Mouse (Mus musculus): ENCODE data around the gene Dut.

Gene Dut

DNA sequence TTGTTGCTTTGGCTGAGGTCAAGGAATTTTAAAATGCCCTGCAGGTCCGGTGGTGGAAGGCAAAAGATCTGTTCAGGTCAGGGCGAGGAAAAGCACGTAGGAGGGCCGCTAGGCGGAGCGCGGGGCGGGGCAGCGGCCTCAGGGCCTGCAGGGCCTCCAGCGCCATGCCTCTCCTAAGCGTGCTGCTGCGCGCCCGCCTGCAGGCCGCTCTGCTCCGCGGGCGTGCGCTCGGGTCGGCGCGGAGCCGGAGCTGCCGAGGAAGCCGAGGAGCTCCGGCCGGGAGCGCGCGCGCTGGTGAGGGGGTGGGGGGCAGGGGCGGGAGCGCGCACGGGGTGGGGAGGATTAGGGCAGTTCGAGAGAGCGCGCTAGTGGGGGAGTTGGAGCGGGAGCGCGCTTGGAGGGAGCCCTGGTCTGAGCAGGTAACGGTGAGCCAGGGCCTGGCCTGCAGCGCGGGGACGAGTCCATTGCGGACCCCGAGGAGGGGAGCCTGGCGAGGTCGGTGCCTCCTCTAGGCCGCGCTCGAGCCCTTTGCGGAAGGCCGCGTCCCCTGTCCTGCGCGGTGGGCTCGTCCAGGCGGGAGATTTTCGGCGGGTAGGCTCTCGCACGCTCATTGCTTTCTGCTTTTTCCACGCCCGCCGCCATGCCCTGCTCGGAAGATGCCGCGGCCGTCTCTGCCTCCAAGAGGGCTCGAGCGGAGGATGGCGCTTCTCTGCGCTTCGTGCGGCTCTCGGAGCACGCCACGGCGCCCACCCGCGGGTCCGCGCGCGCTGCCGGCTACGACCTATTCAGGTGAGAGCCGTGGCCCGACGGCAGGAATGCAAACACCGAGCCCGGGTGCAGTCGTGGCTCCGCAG, at the start of gene Dut:
Gene Dut (plus strand): TSS at position 83 of the 854 bp plus-strand sequence.
- DNase-seq (ENCODE audit: extremely low spot score, low spot score), result peak; percentile 96

DNA sequence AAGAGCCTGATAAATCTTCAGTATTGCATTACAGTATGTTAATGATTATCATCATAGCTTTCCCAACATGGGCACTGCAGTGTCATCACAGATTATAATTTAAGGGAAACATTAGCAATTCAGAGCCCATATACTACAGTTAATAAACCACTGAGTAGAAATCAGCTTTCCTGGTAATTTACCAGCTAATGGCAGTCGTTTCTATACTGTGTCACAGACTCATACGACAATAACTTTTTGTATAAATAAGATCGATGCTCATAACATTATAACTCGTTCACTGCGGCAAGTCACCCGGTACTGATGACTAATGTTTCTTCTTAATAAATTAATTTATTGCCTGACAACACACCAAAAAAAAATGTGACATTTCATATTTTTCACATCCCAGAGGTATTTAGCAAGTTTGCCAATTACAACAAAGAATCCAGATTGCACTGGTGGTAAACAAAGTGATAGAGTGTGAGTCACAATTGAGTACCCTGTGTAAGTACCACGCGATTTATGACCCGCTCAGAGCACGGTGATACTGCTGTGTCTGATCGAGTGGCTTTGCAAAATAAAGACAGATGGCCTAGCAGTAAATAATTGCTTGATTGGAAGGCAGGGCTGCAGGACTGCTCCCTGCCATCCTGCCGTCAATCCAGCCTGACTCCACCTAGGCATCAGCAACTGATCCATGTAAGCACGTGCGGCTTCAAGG, 37.9 kb upstream of the Dut start:
- no peak for DNase-seq (ENCODE audit: extremely low spot score, low spot score)

- no peak for DNase-seq (ENCODE audit: extremely low spot score, low spot score)
Observed at GRCm38 (mm10) chr2:125211831-125212510, 35.0 kb upstream of the Dut start.

- DNase-seq (ENCODE audit: extremely low spot score, low spot score), result peak; percentile 85
Observed at GRCm38 (mm10) chr2:125214592-125214991, 32.4 kb upstream of the Dut start.

DNA sequence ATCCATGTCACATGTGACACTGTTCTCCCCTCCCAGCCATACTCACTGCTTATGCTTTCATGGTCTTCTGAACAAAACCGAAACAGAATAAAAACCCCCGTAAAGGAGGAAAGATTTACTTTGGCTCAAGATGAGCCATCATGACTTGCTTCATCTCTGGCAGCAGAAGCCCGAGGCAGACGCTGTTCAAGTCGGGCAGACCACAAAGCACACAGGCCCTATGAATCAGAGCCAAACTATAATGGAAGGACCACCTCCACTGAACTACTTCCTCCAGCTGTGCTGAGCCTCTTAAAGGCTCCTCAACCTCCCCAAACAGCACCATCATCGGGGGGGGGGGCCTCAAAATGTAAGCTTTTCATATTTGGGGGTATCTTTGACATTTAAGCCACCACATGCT, 29.7 kb upstream of the Dut start:
- no peak for DNase-seq (ENCODE audit: extremely low spot score, low spot score)

- no peak for DNase-seq (ENCODE audit: extremely low spot score, low spot score)
Observed at GRCm38 (mm10) chr2:125218566-125218965, 28.4 kb upstream of the Dut start.

DNA sequence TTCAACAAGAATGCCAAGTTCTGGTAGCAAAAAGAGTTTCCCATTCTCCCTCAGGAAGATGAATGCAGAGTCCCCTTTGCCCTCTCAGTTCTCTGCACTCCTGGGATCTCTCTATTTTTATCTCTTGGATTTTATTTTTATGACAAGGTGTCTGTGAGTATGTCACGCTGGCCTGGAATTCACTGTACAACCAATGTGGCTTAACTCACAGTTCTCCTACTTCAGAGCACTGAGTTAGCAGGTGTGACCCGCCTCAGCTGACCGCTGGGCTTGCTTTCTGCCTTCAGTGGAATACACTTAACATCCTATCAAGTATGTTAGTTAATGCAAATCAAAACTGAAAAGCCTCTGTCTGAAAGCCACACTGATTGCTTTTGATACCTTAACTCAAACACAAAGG, 27.7 kb upstream of the Dut start:
- DNase-seq (ENCODE audit: extremely low spot score, low spot score), result no peak

DNA sequence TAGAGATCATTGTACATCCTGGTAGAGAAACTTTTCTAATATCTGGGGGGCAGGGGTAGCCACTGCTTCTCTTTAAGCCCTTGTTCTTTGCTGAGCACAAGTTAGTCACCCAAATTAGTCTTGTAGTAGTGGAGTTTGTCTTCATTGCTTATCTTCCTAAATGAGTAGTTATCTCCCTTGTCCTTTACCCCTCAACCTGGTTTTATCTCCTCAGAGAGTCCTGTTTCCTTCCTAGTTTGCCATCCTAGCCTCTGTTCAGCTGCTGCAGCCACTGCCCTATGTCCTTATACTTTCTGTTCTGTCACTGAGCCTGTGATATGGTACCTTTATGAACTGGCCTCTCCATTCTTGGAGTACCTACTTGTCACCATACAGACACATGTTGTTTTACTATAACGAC, 25.3 kb upstream of the Dut start:
- no peak for DNase-seq (ENCODE audit: extremely low spot score, low spot score)

DNA sequence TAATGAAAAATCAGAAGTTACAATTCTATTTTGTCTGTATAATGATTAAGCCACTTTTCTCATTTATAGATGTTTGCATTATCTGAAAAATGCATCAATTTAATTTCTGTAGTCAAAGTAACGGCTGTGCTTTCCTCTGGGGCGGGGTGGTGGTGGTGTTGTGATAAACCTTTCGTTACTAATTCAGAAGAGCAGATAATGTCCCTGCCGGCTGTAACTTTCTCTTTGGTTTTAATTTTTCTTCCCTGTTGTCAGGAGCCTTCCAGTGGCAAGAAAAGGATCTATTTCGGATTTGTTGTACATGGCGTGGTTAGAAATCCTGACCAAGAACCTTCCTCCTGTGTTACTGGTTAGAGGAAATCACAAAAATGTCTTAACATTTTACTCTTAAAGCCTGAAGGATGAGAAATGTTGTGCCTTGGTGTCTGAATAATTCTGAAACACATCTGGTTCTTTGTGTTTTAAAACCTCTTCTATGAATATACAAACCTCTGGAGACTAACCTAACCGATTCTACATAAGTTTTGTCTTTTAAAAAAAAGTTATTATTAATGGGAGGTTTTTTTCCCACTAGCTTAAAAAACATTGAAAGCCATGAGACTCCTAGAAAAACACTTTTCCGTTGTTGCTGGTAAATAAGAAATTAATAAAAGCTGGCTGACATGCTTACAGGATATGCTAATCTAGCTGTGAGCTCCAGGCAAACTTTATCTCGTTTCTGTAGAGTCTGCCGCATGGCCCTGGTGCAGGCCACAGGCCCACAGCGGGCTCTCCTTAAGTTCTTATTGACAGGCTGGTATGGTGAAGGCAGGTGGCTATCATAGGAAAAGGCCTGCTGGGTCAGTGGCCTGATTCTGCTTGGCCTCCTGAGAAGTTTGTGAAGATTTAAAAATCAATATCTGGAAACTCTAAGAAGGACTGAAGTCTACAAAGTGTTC, 18.2 kb upstream of the Dut start:
- DNase-seq (ENCODE audit: extremely low spot score, low spot score), result no peak

DNA sequence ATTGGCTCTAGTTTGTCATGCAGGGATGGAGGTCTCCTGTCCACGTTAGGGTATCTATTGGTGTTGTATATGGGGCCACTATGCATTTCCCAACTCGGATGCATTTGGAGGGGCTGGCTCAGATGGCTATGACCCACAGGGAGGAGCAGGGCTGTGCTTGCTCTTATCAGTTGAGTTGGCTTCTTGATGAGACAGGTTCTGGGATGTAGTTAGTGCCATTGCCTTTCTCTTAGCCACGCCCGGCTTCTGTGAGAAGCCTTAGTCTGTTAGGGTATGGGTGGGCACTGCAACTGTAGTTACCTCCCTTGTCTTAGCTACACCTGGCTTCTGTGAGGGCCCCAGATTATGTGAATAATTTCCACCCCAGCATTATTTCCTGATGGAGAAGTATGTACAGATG, 14.8 kb upstream of the Dut start:
- no peak for DNase-seq (ENCODE audit: extremely low spot score, low spot score)

GRCm38 (mm10) chr2:125233537-125233936, 13.5 kb upstream of the Dut start:
- no peak for DNase-seq (ENCODE audit: extremely low spot score, low spot score)

GRCm38 (mm10) chr2:125234049-125234448, 12.9 kb upstream of the Dut start:
- DNase-seq (ENCODE audit: extremely low spot score, low spot score), result no peak

GRCm38 (mm10) chr2:125245545-125246285, 1.3 kb upstream of the Dut start:
- no peak for DNase-seq (ENCODE audit: extremely low spot score, low spot score)

GRCm38 (mm10) chr2:125246669-125247068, 321 bp upstream of the Dut start:
- DNase-seq (ENCODE audit: extremely low spot score, low spot score), result no peak

DNA sequence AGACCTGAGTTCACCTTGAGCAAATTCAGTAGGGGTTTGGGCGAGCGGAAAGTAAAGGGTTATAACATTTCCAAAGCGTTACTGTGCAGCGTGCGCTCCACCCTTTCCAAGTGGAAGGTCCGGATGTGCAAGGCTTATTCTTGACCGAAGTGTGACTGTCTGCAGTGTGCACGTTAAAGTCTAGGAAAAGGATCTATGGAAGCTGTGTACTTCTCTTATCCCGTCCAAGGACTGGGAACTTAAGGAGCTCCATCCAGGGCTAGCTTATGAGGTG, 909 bp downstream of the Dut start:
- DNase-seq (ENCODE audit: extremely low spot score, low spot score), result no peak

DNA sequence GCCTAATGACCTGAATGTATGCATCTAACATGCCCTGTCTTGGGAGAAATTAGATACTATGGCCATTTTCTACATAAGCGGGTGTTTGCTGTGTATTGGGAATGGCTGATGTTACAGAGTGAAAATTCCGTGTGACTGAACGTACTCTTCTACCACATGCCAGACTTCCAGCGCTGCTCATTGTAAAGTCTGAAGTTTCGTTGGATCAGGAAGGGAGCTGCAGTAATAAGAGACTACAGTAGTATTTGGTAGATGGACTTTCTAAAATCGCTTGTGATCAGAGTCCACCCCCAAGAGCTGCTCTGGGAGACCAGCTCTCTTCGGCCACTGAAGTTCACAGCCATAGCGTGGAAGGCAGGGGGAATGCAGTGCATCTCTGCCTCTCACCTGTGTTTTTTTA, 1.3 kb downstream of the Dut start:
- DNase-seq (ENCODE audit: extremely low spot score, low spot score), result peak; percentile 36

GRCm38 (mm10) chr2:125249339-125249738, 2.3 kb downstream of the Dut start:
- DNase-seq (ENCODE audit: extremely low spot score, low spot score), result no peak

- DNase-seq (ENCODE audit: extremely low spot score, low spot score), result no peak
Observed at GRCm38 (mm10) chr2:125249874-125250273, 2.9 kb downstream of the Dut start.

DNA sequence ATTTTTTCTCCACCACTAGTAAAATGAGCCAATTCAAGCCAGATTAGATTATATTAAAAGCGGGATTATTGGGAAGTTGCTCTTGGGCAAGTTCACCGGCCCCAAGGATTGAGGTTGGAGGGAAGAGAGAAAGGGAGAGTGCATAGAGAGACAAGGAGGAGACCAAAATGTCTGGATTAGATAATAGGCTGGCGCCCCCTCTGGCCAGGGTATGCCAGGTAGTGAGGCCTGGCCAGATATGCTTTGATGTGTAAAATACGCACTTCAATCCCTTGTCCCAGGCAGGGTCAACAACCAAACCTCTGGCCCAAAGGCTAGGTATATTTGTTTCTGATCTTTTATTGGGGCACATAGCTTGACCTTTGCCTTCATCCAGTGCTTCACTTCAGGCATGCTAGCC, 4.8 kb downstream of the Dut start:
- no peak for DNase-seq (ENCODE audit: extremely low spot score, low spot score)

GRCm38 (mm10) chr2:125252275-125252674, 5.3 kb downstream of the Dut start:
- DNase-seq (ENCODE audit: extremely low spot score, low spot score), result no peak

DNA sequence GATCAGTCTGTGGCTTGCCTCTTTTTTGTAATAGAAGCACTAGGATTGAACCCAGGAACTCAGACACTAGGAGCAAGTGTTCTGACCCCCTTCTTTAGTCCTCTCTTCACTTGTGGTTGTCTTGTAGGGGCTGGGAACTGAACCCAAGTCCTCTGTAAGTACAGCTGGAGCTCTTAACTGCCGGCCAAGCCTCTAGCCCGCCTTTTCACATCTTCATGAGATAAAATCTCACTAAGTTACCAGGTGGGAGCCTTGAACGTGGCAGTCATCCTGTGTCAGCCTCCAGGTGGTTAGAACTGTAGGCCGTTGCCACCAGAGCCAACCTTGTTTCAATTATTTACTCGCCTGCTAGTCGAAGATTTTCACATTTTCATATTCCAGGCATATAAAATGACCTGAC, 6.7 kb downstream of the Dut start:
- DNase-seq (ENCODE audit: extremely low spot score, low spot score), result no peak
